7 mouse cellular contexts compared by ENCODE assay signal in genomic region chr16:10783883-10784792, GRCm38 (mm10). TPM values are rescaled to one million over a fixed set of nuclear protein-coding genes. Genes with fewer than 3 reads are reported as not detected.
A peak's percentile ranks its signal among the peaks of the same experiment; 100 is the strongest.
DNase-seq lines count a peak whose midpoint lies in the region; ATAC-seq and TF ChIP-seq lines count a peak whose summit lies in the region.

No protein-coding gene starts in this region.

- H3K27me3 ChIP-seq in E14TG2a.4 (ENCODE audit: insufficient read depth, low read length) = peaks cover 51% of the 10 kb centered on the region
- no peaks in the 10 kb centered on the region for H3K27me3 ChIP-seq in heart, embryonic 15.5 days
- peaks cover 15% of the 10 kb centered on the region for H3K27me3 ChIP-seq in midbrain, embryonic 11.5 days (ENCODE audit: control insufficient read depth, insufficient read depth, low read length)
- no peaks in the 10 kb centered on the region for H3K27me3 ChIP-seq in stomach, embryonic 14.5 days (ENCODE audit: control insufficient read depth, insufficient read depth, low read length)

- H3K27ac ChIP-seq in heart, embryonic 15.5 days = peak overlapping the region; percentile 99
- no peak overlapping the region for H3K27ac ChIP-seq in midbrain, embryonic 11.5 days (ENCODE audit: low read depth, low read length)
- H3K27ac ChIP-seq in stomach, embryonic 14.5 days (ENCODE audit: low read length) = peak overlapping the region; percentile 99

- peaks cover 3% of the 10 kb centered on the region; the same call in 1 of the 2 replicates for H3K36me3 ChIP-seq in E14TG2a.4 (ENCODE audit: insufficient read depth, low read length)
- H3K36me3 ChIP-seq in heart, embryonic 15.5 days = no peaks in the 10 kb centered on the region
- no peaks in the 10 kb centered on the region for H3K36me3 ChIP-seq in midbrain, embryonic 11.5 days (ENCODE audit: control insufficient read depth, insufficient read depth, low read length)
- 0 out of 2 replicates have a peak, but pooled peaks cover 3% of the 10 kb centered on the region for H3K36me3 ChIP-seq in stomach, embryonic 14.5 days (ENCODE audit: control insufficient read depth, insufficient read depth, low read length)

- peak overlapping the region; percentile 77 for H3K9ac ChIP-seq in heart, embryonic 15.5 days
- peak overlapping the region; percentile 76 for H3K9ac ChIP-seq in midbrain, embryonic 11.5 days (ENCODE audit: low read length)
- peak overlapping the region; percentile 77 for H3K9ac ChIP-seq in stomach, embryonic 14.5 days (replicated peaks; ENCODE audit: low read depth, low read length)

- H3K4me3 ChIP-seq in E14TG2a.4 (replicated peaks; ENCODE audit: low read length) = peak overlapping the region; percentile 86
- peak overlapping the region; percentile 85 for H3K4me3 ChIP-seq in heart, embryonic 15.5 days
- H3K4me3 ChIP-seq in midbrain, embryonic 11.5 days (ENCODE audit: low read depth, low read length) = peak overlapping the region; percentile 71
- H3K4me3 ChIP-seq in stomach, embryonic 14.5 days (ENCODE audit: low read depth, low read length) = peak overlapping the region; percentile 52

- peak; percentile 0; the same call in 1 of the 2 replicates for ATAC-seq in heart, embryonic 15.5 days (replicated peaks; ENCODE audit: insufficient number of reproducible peaks, insufficient read depth, low FRiP score, low read depth)
- no peak for ATAC-seq in midbrain, embryonic 11.5 days (ENCODE audit: low FRiP score)
- 0 out of 2 replicates have a peak, but pooled peaks have one; percentile 0 for ATAC-seq in stomach, embryonic 14.5 days (ENCODE audit: insufficient number of reproducible peaks, insufficient read depth, low FRiP score, low read depth)

- peaks cover 59% of the 10 kb centered on the region for H3K4me1 ChIP-seq in E14TG2a.4 (replicated peaks; ENCODE audit: low read depth, low read length)
- H3K4me1 ChIP-seq in heart, embryonic 15.5 days (replicated peaks) = peaks cover 69% of the 10 kb centered on the region
- H3K4me1 ChIP-seq in midbrain, embryonic 11.5 days (ENCODE audit: control insufficient read depth, insufficient read depth, low read length) = peaks cover 10% of the 10 kb centered on the region
- H3K4me1 ChIP-seq in stomach, embryonic 14.5 days (ENCODE audit: control insufficient read depth, insufficient read depth, low read length) = peaks cover 41% of the 10 kb centered on the region

- H3K9me3 ChIP-seq in E14TG2a.4 (ENCODE audit: low read length) = no peaks in the 10 kb centered on the region
- H3K9me3 ChIP-seq in heart, embryonic 15.5 days (replicated peaks) = no peaks in the 10 kb centered on the region
- H3K9me3 ChIP-seq in midbrain, embryonic 11.5 days (ENCODE audit: control insufficient read depth, low read length) = no peaks in the 10 kb centered on the region
- H3K9me3 ChIP-seq in stomach, embryonic 14.5 days (ENCODE audit: control insufficient read depth, low read depth, low read length) = no peaks in the 10 kb centered on the region

- TF ChIP-seq CTCF in E14TG2a.4 (conservative IDR thresholded peaks at IDR 0.05; ENCODE audit: low read length) = no peak

- WGBS in heart, embryonic 15.5 days = 2% methylated on average over 81 of the region's 81 CpGs
- WGBS in midbrain, embryonic 11.5 days = 3% methylated on average over 81 of the region's 81 CpGs
- WGBS in stomach, embryonic 14.5 days = under 1% methylated on average over 81 of the region's 81 CpGs

- peak; percentile 60 to 65 for DNase-seq in B cell, adult 2 months
- peak; percentile 52 for DNase-seq in embryo, embryonic 10.5 days (ENCODE audit: low spot score)
- peak; percentile 19 to 30 for DNase-seq in left cerebral cortex, adult 8-10 months (ENCODE audit: low spot score in 2 of 2)
- peak; percentile 94 for DNase-seq in midbrain, embryonic 11.5 days (ENCODE audit: low spot score, missing footprints)

- peak overlapping the region; percentile 97 for H3K4me2 ChIP-seq in heart, embryonic 15.5 days
- peak overlapping the region; percentile 99 for H3K4me2 ChIP-seq in midbrain, embryonic 11.5 days
- peak overlapping the region; percentile 95 for H3K4me2 ChIP-seq in stomach, embryonic 14.5 days (replicated peaks; ENCODE audit: low read depth, low read length)

RNA-seq across cellular contexts. Expression of gene Socs1, which starts 1.2 kb away (rescaled TPM):
- polyA plus RNA-seq in heart, embryonic 15.5 days (2015; fragmentation: Nextera tagmentation; extraction: Ambion mirVana) = 5.1 and 8.3 TPM in 2 replicates
- under 1 TPM; 0.49 to 0.98 (median 0.69) TPM for total RNA-seq in left cerebral cortex, adult 8-10 months (2022)
- polyA plus RNA-seq in midbrain, embryonic 11.5 days (2014; fragmentation: Nextera tagmentation; extraction: Ambion mirVana) = 2.2 and 2.5 TPM in 2 replicates
- polyA plus RNA-seq in stomach, embryonic 14.5 days (2014; fragmentation: Nextera tagmentation; extraction: Ambion mirVana) = 11.3 and 11.4 TPM in 2 replicates

RNA-seq across cellular contexts. Expression of gene Tnp2, which starts 4.3 kb away (rescaled TPM):
- not detected in 2 replicates for polyA plus RNA-seq in heart, embryonic 15.5 days (2015; fragmentation: Nextera tagmentation; extraction: Ambion mirVana)
- total RNA-seq in left cerebral cortex, adult 8-10 months (2022) = not detected
- not detected in 2 replicates for polyA plus RNA-seq in midbrain, embryonic 11.5 days (2014; fragmentation: Nextera tagmentation; extraction: Ambion mirVana)
- not detected in 2 replicates for polyA plus RNA-seq in stomach, embryonic 14.5 days (2014; fragmentation: Nextera tagmentation; extraction: Ambion mirVana)

RNA-seq across cellular contexts. Expression of gene Prm3, which starts 6.6 kb away (rescaled TPM):
- polyA plus RNA-seq in heart, embryonic 15.5 days (2015; fragmentation: Nextera tagmentation; extraction: Ambion mirVana) = not detected in 2 replicates
- total RNA-seq in left cerebral cortex, adult 8-10 months (2022) = not detected
- not detected in 2 replicates for polyA plus RNA-seq in midbrain, embryonic 11.5 days (2014; fragmentation: Nextera tagmentation; extraction: Ambion mirVana)
- not detected in 2 replicates for polyA plus RNA-seq in stomach, embryonic 14.5 days (2014; fragmentation: Nextera tagmentation; extraction: Ambion mirVana)

RNA-seq across cellular contexts. Expression of gene Prm2, which starts 11.8 kb away (rescaled TPM):
- polyA plus RNA-seq in heart, embryonic 15.5 days (2015; fragmentation: Nextera tagmentation; extraction: Ambion mirVana) = not detected in 2 replicates
- not detected for total RNA-seq in left cerebral cortex, adult 8-10 months (2022)
- not detected in 2 replicates for polyA plus RNA-seq in midbrain, embryonic 11.5 days (2014; fragmentation: Nextera tagmentation; extraction: Ambion mirVana)
- not detected in 2 replicates for polyA plus RNA-seq in stomach, embryonic 14.5 days (2014; fragmentation: Nextera tagmentation; extraction: Ambion mirVana)

RNA-seq across cellular contexts. Expression of gene Prm1, which starts 21.5 kb away (rescaled TPM):
- 0.30 TPM in 1 of 2 replicates, not detected in the other for polyA plus RNA-seq in heart, embryonic 15.5 days (2015; fragmentation: Nextera tagmentation; extraction: Ambion mirVana)
- not detected for total RNA-seq in left cerebral cortex, adult 8-10 months (2022)
- not detected in 2 replicates for polyA plus RNA-seq in midbrain, embryonic 11.5 days (2014; fragmentation: Nextera tagmentation; extraction: Ambion mirVana)
- polyA plus RNA-seq in stomach, embryonic 14.5 days (2014; fragmentation: Nextera tagmentation; extraction: Ambion mirVana) = not detected in 2 replicates

Comparison
In these comparisons a context has a peak if more than half of its experiments do, and no peak if none do; other contexts are left out.
1. DNase-seq: peak in every context shown above with its lines; median percentile 94 in midbrain, embryonic 11.5 days; 62 in B cell, adult 2 months; 52 in embryo, embryonic 10.5 days; 24 in left cerebral cortex, adult 8-10 months.